Mouse (Mus musculus): Measurements from ENCODE around the gene Glt8d1. TPM values are rescaled to one million over a fixed set of nuclear protein-coding genes. Genes with fewer than 3 reads are reported as not detected.

Glt8d1 gene
- 5.4 and 7.4 TPM in 2 replicates for polyA plus RNA-seq (2012; rRNA removed)

DNA sequence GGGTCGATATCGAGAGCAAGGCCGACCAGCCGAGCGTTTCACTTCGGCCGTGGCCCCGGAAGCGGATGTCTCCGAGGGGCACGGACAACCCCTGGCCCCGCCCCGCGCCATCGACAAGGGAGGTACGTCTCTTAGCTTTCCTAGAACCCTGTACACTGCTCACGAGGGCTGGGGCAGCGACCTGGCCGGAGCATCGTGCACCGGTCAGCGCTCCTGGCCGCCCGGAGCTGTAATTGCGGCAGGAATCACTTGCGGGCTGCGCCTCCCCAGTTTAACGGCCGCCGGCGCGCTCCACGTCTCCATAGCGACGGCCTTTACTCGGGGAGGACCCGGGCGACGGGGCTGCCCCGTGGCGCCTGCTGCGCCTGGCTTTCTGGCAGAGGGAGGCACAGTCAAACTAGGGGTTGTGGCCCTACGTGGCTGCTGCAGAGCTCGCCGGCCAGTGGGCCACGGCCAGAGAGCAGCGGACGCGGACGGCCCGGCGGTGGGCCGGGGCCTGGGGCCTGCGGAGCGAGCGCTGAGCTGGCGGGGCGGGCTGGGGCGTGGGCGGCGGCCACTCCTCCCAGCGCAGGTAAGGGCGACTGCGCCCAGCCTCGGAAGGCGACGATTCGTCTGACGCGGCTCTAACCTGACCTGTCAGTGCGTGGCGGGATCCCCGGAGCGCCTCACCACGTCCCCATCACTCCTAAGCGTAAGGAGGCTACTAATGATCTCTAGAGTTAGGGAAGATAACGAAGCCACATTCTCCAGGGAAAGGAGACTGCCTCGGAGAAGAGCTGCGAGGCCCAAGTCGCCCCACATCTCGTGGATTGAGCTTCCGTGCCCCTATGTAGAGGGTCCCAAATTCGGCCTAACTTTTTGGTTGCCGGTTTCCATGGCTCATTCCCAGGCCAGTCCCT, at the start of gene Glt8d1, which contains the start of gene Spcs1:
TSS of gene Glt8d1 (plus strand) at position 94 of the 899 bp plus-strand sequence.
TSS of gene Spcs1 (minus strand) at position 366 of the 899 bp plus-strand sequence.
- H3K27ac ChIP-seq (ENCODE audit: insufficient read depth, low read length), result peak within 1 kb of the TSS; percentile 95
- DNase-seq (ENCODE audit: low read depth in 1 of 2, low spot score in 2 of 2), result peak; percentile 67 to 85
- 0 out of 2 replicates have a peak, but pooled peaks cover 1% of the 10 kb centered on the region for H3K36me3 ChIP-seq (ENCODE audit: control insufficient read depth, insufficient read depth, low read length)
- H3K4me1 ChIP-seq (ENCODE audit: control insufficient read depth, insufficient read depth, insufficient read length), result peaks cover 2% of the 10 kb centered on the region; the same call in 1 of the 2 replicates
- H3K27me3 ChIP-seq (ENCODE audit: control insufficient read depth, insufficient read depth, low read length), result no peaks in the 10 kb centered on the region
- WGBS, result under 1% methylated on average over 78 of the region's 84 CpGs
- TF ChIP-seq CTCF (IDR thresholded peaks at IDR 0.05; ENCODE audit: extremely low read depth, insufficient read depth, insufficient read length, insufficient replicate concordance), result no peak
- TF ChIP-seq POLR2A (IDR thresholded peaks at IDR 0.05; ENCODE audit: low read depth, low read length), result peak; percentile 57; the same call in 1 of the 2 replicates
- H3K4me3 ChIP-seq (ENCODE audit: extremely low read depth, insufficient read depth, insufficient read length), result peak within 1 kb of the TSS; percentile 93

DNA sequence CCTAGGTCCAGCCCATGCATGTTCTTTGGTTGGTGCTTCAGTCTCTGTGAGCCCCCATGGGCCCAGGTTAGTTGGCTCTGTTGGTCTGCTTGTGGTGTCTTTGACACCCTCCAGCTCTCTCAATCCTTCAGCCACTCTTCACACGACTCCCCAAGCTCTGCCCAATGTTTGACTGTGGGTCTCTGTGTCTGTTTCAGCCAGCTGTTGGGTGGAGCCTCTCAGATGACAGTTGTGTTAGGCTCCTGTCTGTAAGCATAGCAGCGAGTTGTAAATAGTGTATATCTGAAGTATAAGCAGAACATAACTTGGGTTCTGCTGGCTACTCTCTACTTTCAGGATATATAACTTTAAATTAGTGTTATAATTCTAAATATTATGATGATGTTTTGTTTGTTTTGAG, 42.7 kb upstream of the Glt8d1 start:
- H3K36me3 ChIP-seq (ENCODE audit: control insufficient read depth, insufficient read depth, low read length), result no peaks in the 10 kb centered on the region; the same call in 1 of the 2 replicates
- no peaks in the 10 kb centered on the region for H3K27me3 ChIP-seq (ENCODE audit: control insufficient read depth, insufficient read depth, low read length)
- TF ChIP-seq POLR2A (IDR thresholded peaks at IDR 0.05; ENCODE audit: low read depth, low read length) (no peak), CTCF (IDR thresholded peaks at IDR 0.05; ENCODE audit: extremely low read depth, insufficient read depth, insufficient read length, insufficient replicate concordance) (no peak)
- no peak overlapping the region for H3K27ac ChIP-seq (ENCODE audit: insufficient read depth, low read length)
- H3K4me1 ChIP-seq (ENCODE audit: control insufficient read depth, insufficient read depth, insufficient read length), result no peaks in the 10 kb centered on the region
- DNase-seq (ENCODE audit: low read depth in 1 of 2, low spot score in 2 of 2), result no peak
- 77% methylated on average over 2 of the region's 2 CpGs for whole genome bisulfite sequencing
- no peak overlapping the region for H3K4me3 ChIP-seq (ENCODE audit: extremely low read depth, insufficient read depth, insufficient read length)

DNA sequence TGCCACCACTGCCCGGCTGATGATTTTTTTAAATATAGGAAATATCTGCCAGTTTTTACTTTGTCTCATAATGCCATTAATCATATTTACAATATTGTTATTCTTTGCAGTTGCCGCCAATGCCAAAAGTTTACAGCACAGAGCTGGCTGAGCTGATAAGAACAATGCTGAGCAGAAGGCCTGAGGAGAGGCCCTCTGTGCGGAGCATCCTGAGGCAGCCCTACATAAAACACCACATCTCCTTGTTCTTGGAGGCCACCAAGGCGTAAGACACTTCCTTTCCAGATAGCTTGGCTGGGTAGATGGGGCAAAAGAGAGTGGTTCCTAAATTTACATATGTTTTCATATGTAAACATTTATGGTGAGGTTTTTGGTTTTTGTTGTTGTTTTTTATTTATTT, 42.2 kb upstream of the Glt8d1 start:
- Histone ChIP-seq H3K36me3 (ENCODE audit: control insufficient read depth, insufficient read depth, low read length) (no peaks in the 10 kb centered on the region; the same call in 1 of the 2 replicates), H3K4me1 (ENCODE audit: control insufficient read depth, insufficient read depth, insufficient read length) (no peaks in the 10 kb centered on the region), H3K27ac (ENCODE audit: insufficient read depth, low read length) (no peak overlapping the region), H3K4me3 (ENCODE audit: extremely low read depth, insufficient read depth, insufficient read length) (no peak overlapping the region), H3K27me3 (ENCODE audit: control insufficient read depth, insufficient read depth, low read length) (no peaks in the 10 kb centered on the region)
- 81% methylated on average over 4 of the region's 4 CpGs for WGBS
- no peak for DNase-seq (ENCODE audit: low read depth in 1 of 2, low spot score in 2 of 2)
- TF ChIP-seq POLR2A (IDR thresholded peaks at IDR 0.05; ENCODE audit: low read depth, low read length) (no peak), CTCF (IDR thresholded peaks at IDR 0.05; ENCODE audit: extremely low read depth, insufficient read depth, insufficient read length, insufficient replicate concordance) (no peak)

DNA sequence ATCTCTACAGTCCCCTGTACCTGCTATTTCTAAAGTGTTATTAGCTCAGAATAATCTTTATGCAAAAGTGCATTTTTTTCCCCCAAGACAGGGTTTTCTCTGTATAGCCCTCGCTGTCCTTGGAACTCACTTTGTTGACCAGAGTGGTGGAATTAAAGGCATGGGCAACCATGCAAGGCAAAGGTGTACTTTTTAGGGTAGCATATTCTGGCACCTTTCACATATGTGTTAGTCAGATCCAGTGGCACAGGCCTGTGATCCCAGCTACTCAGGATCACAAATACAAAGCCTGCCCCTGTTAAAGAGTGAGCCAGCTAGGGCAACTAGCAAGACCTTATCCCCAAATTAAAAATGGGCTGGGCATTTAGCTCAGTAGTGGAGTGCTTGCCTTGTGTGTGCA, 40.8 kb upstream of the Glt8d1 start:
- no peak for DNase-seq (ENCODE audit: low read depth in 1 of 2, low spot score in 2 of 2)
- Histone ChIP-seq H3K27me3 (ENCODE audit: control insufficient read depth, insufficient read depth, low read length) (no peaks in the 10 kb centered on the region), H3K4me1 (ENCODE audit: control insufficient read depth, insufficient read depth, insufficient read length) (no peaks in the 10 kb centered on the region), H3K27ac (ENCODE audit: insufficient read depth, low read length) (no peak overlapping the region), H3K36me3 (ENCODE audit: control insufficient read depth, insufficient read depth, low read length) (no peaks in the 10 kb centered on the region; the same call in 1 of the 2 replicates), H3K4me3 (ENCODE audit: extremely low read depth, insufficient read depth, insufficient read length) (no peak overlapping the region)
- WGBS, result 95% methylated on average over 1 of the region's 1 CpGs
- TF ChIP-seq POLR2A (IDR thresholded peaks at IDR 0.05; ENCODE audit: low read depth, low read length), result no peak
- TF ChIP-seq CTCF (IDR thresholded peaks at IDR 0.05; ENCODE audit: extremely low read depth, insufficient read depth, insufficient read length, insufficient replicate concordance), result no peak

DNA sequence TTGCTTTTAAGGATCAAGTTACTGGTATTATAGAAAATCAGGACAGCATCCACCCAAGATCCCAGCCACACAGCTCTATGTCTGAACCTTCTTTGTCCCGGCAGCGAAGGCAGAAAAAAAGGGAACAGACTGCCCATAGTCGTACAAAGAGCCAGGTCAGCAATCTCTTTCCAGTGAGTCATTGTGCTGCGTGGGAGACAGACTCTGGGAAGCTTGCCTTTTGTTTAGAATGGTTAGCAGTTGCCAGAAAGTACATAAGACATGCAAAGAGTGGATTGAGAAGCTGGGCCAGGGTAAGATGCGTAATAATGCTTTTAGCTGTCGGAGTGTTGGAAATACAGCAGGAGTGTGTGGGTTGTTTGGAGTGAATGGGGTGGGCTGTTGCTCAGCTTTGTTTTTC, 27.0 kb upstream of the Glt8d1 start:
- Histone ChIP-seq H3K4me3 (ENCODE audit: extremely low read depth, insufficient read depth, insufficient read length) (no peak overlapping the region), H3K36me3 (ENCODE audit: control insufficient read depth, insufficient read depth, low read length) (0 out of 2 replicates have a peak, but pooled peaks cover 3% of the 10 kb centered on the region), H3K4me1 (ENCODE audit: control insufficient read depth, insufficient read depth, insufficient read length) (no peaks in the 10 kb centered on the region), H3K27me3 (ENCODE audit: control insufficient read depth, insufficient read depth, low read length) (no peaks in the 10 kb centered on the region), H3K27ac (ENCODE audit: insufficient read depth, low read length) (no peak overlapping the region)
- no peak for DNase-seq (ENCODE audit: low read depth in 1 of 2, low spot score in 2 of 2)
- 83% methylated on average over 6 of the region's 6 CpGs for WGBS
- TF ChIP-seq CTCF (IDR thresholded peaks at IDR 0.05; ENCODE audit: extremely low read depth, insufficient read depth, insufficient read length, insufficient replicate concordance), result no peak
- TF ChIP-seq POLR2A (IDR thresholded peaks at IDR 0.05; ENCODE audit: low read depth, low read length), result no peak

DNA sequence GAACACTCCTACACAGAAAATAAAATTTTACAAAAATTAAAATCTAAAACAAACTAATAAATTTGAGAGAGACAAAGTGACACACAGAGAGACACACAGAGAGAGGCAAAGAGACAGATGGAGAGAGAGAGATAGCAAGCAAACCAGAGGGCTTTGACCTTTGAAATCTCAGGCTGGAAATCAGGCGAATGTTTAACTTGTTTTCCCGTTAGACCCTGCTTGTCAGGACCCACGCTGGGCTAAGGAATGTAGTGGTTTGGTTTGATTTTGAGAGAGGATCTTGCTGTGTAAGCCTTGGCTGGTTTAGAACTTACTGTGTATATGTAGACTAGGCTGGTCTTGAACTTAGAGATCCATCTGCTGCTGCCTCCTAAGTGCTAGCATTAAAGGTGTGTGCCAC, 25.0 kb upstream of the Glt8d1 start:
- H3K27ac ChIP-seq (ENCODE audit: insufficient read depth, low read length), result no peak overlapping the region
- 0 out of 2 replicates have a peak, but pooled peaks cover 3% of the 10 kb centered on the region for H3K36me3 ChIP-seq (ENCODE audit: control insufficient read depth, insufficient read depth, low read length)
- H3K4me3 ChIP-seq (ENCODE audit: extremely low read depth, insufficient read depth, insufficient read length), result no peak overlapping the region
- no peaks in the 10 kb centered on the region for H3K4me1 ChIP-seq (ENCODE audit: control insufficient read depth, insufficient read depth, insufficient read length)
- 92% methylated on average over 3 of the region's 3 CpGs for WGBS
- TF ChIP-seq POLR2A (IDR thresholded peaks at IDR 0.05; ENCODE audit: low read depth, low read length) (no peak), CTCF (IDR thresholded peaks at IDR 0.05; ENCODE audit: extremely low read depth, insufficient read depth, insufficient read length, insufficient replicate concordance) (no peak)
- no peak for DNase-seq (ENCODE audit: low read depth in 1 of 2, low spot score in 2 of 2)
- no peaks in the 10 kb centered on the region for H3K27me3 ChIP-seq (ENCODE audit: control insufficient read depth, insufficient read depth, low read length)

Data from spleen, adult 2 months (tissue).